Comparison of ENCODE assay signal across 8 mouse cellular contexts in genomic region chr4:150002021-150002528, GRCm38 (mm10). TPM values are rescaled to one million over a fixed set of nuclear protein-coding genes. Genes with fewer than 3 reads are reported as not detected.
DNase-seq lines count a peak whose midpoint lies in the region; ATAC-seq and TF ChIP-seq lines count a peak whose summit lies in the region.

No protein-coding gene starts in this region.

- H3K4me1 ChIP-seq in ES-E14 (ENCODE audit: control insufficient read depth in 2 of 2, insufficient read depth in 2 of 2, low read length in 2 of 2, poor library complexity in 1 of 2): peaks cover 31 to 57% of the 10 kb centered on the region in 2 experiments
- peaks cover 19% of the 10 kb centered on the region for H3K4me1 ChIP-seq in intestine, postnatal 0 days (replicated peaks; ENCODE audit: control insufficient read depth, insufficient read depth, low read length)
- peaks cover 76% of the 10 kb centered on the region for H3K4me1 ChIP-seq in lung, embryonic 15.5 days

- DNase-seq in cerebellum, adult 9-11 months: peak; percentile 44
- DNase-seq in ES-E14 (ENCODE audit: low read depth, low spot score): no peak
- no peak for DNase-seq in Muller cell, postnatal 12 days (ENCODE audit: inconsistent ontology term)
- no peak for DNase-seq in ovary, postnatal 14 days (ENCODE audit: low spot score)
- DNase-seq in adrenal gland, postnatal 4 days (ENCODE audit: low spot score in 2 of 2): no peak

- H3K4me2 ChIP-seq in intestine, postnatal 0 days (replicated peaks; ENCODE audit: low read depth): peak overlapping the region; percentile 69
- H3K4me2 ChIP-seq in lung, embryonic 15.5 days: peak overlapping the region; percentile 41

- peak overlapping the region; percentile 56 for H3K9ac ChIP-seq in ES-E14 (ENCODE audit: insufficient read depth, low read depth, low read length, poor library complexity, severe bottlenecking)
- peak overlapping the region; percentile 51; the same call in 1 of the 2 replicates for H3K9ac ChIP-seq in intestine, postnatal 0 days (ENCODE audit: low read depth, low read length)
- peak overlapping the region; percentile 24; the same call in 1 of the 2 replicates for H3K9ac ChIP-seq in lung, embryonic 15.5 days

- H3K36me3 ChIP-seq in ES-E14 (ENCODE audit: control insufficient read depth, insufficient read depth, low read length, poor library complexity, severe bottlenecking): no peaks in the 10 kb centered on the region
- peaks cover 3% of the 10 kb centered on the region; the same call in 1 of the 2 replicates for H3K36me3 ChIP-seq in intestine, postnatal 0 days (ENCODE audit: control insufficient read depth, insufficient read depth)
- H3K36me3 ChIP-seq in lung, embryonic 15.5 days: no peaks in the 10 kb centered on the region

- in situ Hi-C loops in ES-E14 (cut with MboI; ENCODE audit: low sequenced_read_pairs in 2 of 2, unreplicated experiment in 2 of 2): no loop called here

- H3K27ac ChIP-seq in ES-E14 (ENCODE audit: insufficient read depth, low read depth, low read length, poor library complexity, severe bottlenecking): peak overlapping the region; percentile 62
- peak overlapping the region; percentile 96 for H3K27ac ChIP-seq in intestine, postnatal 0 days (ENCODE audit: low read depth, low read length)
- peak overlapping the region; percentile 59 for H3K27ac ChIP-seq in lung, embryonic 15.5 days

- no peaks in the 10 kb centered on the region for H3K27me3 ChIP-seq in intestine, postnatal 0 days (replicated peaks; ENCODE audit: control insufficient read depth, insufficient read depth, low read length)
- H3K27me3 ChIP-seq in lung, embryonic 15.5 days: no peaks in the 10 kb centered on the region

- no peaks in the 10 kb centered on the region for H3K9me3 ChIP-seq in ES-E14 (ENCODE audit: control insufficient read depth, insufficient read depth, low read depth, low read length)
- no peaks in the 10 kb centered on the region for H3K9me3 ChIP-seq in intestine, postnatal 0 days (ENCODE audit: control insufficient read depth)
- H3K9me3 ChIP-seq in lung, embryonic 15.5 days: no peaks in the 10 kb centered on the region

- WGBS in intestine, postnatal 0 days: 34% methylated on average over 12 of the region's 12 CpGs
- WGBS in lung, embryonic 15.5 days: 47% methylated on average over 12 of the region's 12 CpGs

- ATAC-seq in cerebellum, adult (ENCODE audit: insufficient number of reproducible peaks, low FRiP score, low TSS enrichment): no peak
- ATAC-seq in intestine, postnatal 0 days: peak; percentile 65
- no peak for ATAC-seq in lung, embryonic 15.5 days (ENCODE audit: borderline replicate concordance, extremely low read depth, low FRiP score, low TSS enrichment)

- peak overlapping the region; percentile 9 to 12; a peak in 2 of 4 replicates for H3K4me3 ChIP-seq in ES-E14 (ENCODE audit: insufficient read depth in 1 of 2, low read depth in 1 of 2, low read length in 2 of 2, poor library complexity in 1 of 2, severe bottlenecking in 1 of 2)
- H3K4me3 ChIP-seq in intestine, postnatal 0 days (ENCODE audit: low read depth, low read length): peak overlapping the region; percentile 35
- H3K4me3 ChIP-seq in lung, embryonic 15.5 days: peak overlapping the region; percentile 28

- TF ChIP-seq CTCF in intestine, postnatal 0 days (IDR thresholded peaks at IDR 0.05; ENCODE audit: low read depth): no peak

TF ChIP-seq in ES-E14, 5 proteins besides CTCF, POLR2A, EP300 and RAD21:
- TF ChIP-seq ZNF384 (IDR thresholded peaks at IDR 0.05; ENCODE audit: low read depth, low read length): no peak
- TF ChIP-seq HCFC1 (IDR thresholded peaks at IDR 0.05; ENCODE audit: borderline replicate concordance, insufficient read depth, low read length): no peak
- no peak for TF ChIP-seq ZC3H11A (IDR thresholded peaks at IDR 0.05; ENCODE audit: borderline replicate concordance, low read depth, low read length)
- TF ChIP-seq MAFK (IDR thresholded peaks at IDR 0.05; ENCODE audit: insufficient read depth, low read depth, low read length): peak; percentile 89
- 0 out of 2 replicates have a peak, but pooled peaks have one; percentile 14 for TF ChIP-seq CHD2 (IDR thresholded peaks at IDR 0.05; ENCODE audit: low read depth, low read length)

RNA-seq across cellular contexts. Expression of gene H6pd, which starts 6.7 kb away (rescaled TPM):
- total RNA-seq in ES-E14 (2012; rRNA removed): 17.6 and 19.0 TPM in 2 replicates
- 33.1 and 37.5 TPM in 2 replicates for polyA plus RNA-seq in intestine, postnatal 0 days (2015; fragmentation: Nextera tagmentation; extraction: Ambion mirVana)
- polyA plus RNA-seq in lung, embryonic 15.5 days (2015; fragmentation: Nextera tagmentation; extraction: Ambion mirVana): 25.0 and 29.3 TPM in 2 replicates
- total RNA-seq in adrenal gland, postnatal 4 days (2021): 100 to 1,000 TPM; 108 to 120 TPM

RNA-seq across cellular contexts. Expression of gene Spsb1, which starts 47.2 kb away (rescaled TPM):
- total RNA-seq in ES-E14 (2012; rRNA removed): 11.2 and 12.0 TPM in 2 replicates
- 26.4 and 26.5 TPM in 2 replicates for polyA plus RNA-seq in intestine, postnatal 0 days (2015; fragmentation: Nextera tagmentation; extraction: Ambion mirVana)
- 15.6 and 15.7 TPM in 2 replicates for polyA plus RNA-seq in lung, embryonic 15.5 days (2015; fragmentation: Nextera tagmentation; extraction: Ambion mirVana)
- total RNA-seq in adrenal gland, postnatal 4 days (2021): 10 to 100 TPM; 36.9 to 42.0 TPM
